Mouse (Mus musculus) MEL (cell line): ENCODE data around the gene Itih3.

Source experiments
- CTCF ChIP-seq, 3 experiments: IDR thresholded peaks in 2 of 3; conservative IDR thresholded peaks in 1 of 3; 2 replicates each; pipeline ENCODE4 v1.5.1; 2011 to 2012; ENCODE audit warnings: low read length in 3 of 3, low read depth in 2 of 3, mild to moderate bottlenecking in 2 of 3, improper control_type of control experiment in 1 of 3, inconsistent platforms in 1 of 3, mixed read lengths in 1 of 3, moderate library complexity in 1 of 3; ENCODE audit not compliant: control insufficient read depth in 1 of 3, insufficient read depth in 1 of 3, poor library complexity in 1 of 3, severe bottlenecking in 1 of 3
- MAFK ChIP-seq: IDR thresholded peaks from 2 replicates; pipeline ENCODE4 v1.6.1; 2011; ENCODE audit warnings: low read depth, mild to moderate bottlenecking, low read length, improper control_type of control experiment, borderline replicate concordance
- MAX ChIP-seq: IDR thresholded peaks from 2 replicates; pipeline ENCODE4 v1.6.1; 2011; ENCODE audit warnings: low read length, improper control_type of control experiment
- POLR2A ChIP-seq, 2 experiments: IDR thresholded peaks; 2 replicates each; pipeline ENCODE4 v1.6.1; 2011 to 2012; ENCODE audit warnings: low read length in 2 of 2, mild to moderate bottlenecking in 2 of 2, control low read depth in 1 of 2, improper control_type of control experiment in 1 of 2, low read depth in 1 of 2, moderate library complexity in 1 of 2; ENCODE audit not compliant: control insufficient read depth in 1 of 2, insufficient read depth in 1 of 2, poor library complexity in 1 of 2
- POLR2AphosphoS2 ChIP-seq: IDR thresholded peaks from 2 replicates; pipeline ENCODE4 v1.6.1; 2011; ENCODE audit warnings: low read length, improper control_type of control experiment
- SMC3 ChIP-seq: IDR thresholded peaks from 2 replicates; pipeline ENCODE4 v1.6.1; 2011; ENCODE audit warnings: low read depth, low read length, improper control_type of control experiment
- TCF12 ChIP-seq: IDR thresholded peaks from 2 replicates; pipeline ENCODE4 v1.6.1; 2014; ENCODE audit warnings: low read depth, mild to moderate bottlenecking, inconsistent platforms, low read length, improper control_type of control experiment, moderate library complexity
- USF1 ChIP-seq: IDR thresholded peaks from 2 replicates; pipeline ENCODE4 v1.6.1; 2014; ENCODE audit warnings: low read depth, mild to moderate bottlenecking, inconsistent platforms, low read length, improper control_type of control experiment, moderate library complexity

DNA sequence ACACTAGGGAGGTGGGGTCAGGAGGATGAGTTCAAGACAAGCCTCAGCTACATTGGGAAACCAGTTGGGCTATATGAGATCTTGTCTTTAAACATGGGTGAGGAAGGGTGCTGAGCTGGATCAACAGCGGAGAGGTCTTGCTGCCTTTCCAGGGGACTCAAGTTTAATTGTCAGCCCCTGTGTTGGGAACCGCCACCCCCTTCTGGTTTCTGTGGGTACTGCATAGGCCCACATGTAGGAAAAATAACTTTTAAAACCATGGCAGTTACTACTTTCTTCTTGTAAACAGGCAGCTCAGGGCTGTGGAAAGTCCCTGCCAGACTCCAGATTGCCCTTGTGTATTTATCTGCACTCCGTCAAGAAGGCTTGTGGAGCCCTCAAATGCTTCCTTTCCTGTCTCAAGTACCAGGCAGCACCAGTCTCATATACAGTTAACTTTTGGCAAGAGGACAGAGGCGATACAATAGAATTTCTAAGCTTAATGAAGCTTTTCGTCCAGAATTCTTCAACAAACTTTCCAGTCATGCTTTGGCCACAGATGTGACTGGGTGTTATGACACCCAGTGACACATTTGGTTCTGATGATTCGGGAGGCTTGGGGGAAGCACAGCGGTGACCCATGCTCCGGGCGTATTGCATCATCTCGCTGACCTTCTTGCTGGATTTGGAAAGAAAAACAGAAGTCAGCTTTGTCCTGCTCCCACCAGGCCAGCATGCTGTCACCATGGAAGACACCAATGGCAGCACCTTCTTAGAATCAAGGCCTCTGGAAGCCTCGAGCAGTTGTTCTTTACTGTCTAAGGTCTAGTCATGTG, 20.5 kb upstream of the Itih3 start:
- TF ChIP-seq POLR2AphosphoS2 (no peak), CTCF (IDR thresholded peaks at IDR 0.05 in 2 of 3, conservative IDR thresholded peaks at IDR 0.05 in 1 of 3; ENCODE audit: control insufficient read depth in 1 of 3, insufficient read depth in 1 of 3, low read depth in 2 of 3, low read length in 3 of 3, poor library complexity in 1 of 3, severe bottlenecking in 1 of 3) (peak; percentile 70 to 90 (median 75)), TCF12 (no peak), POLR2A (IDR thresholded peaks at IDR 0.05; ENCODE audit: control insufficient read depth in 1 of 2, insufficient read depth in 1 of 2, low read depth in 1 of 2, low read length in 2 of 2, poor library complexity in 1 of 2) (no peak), MAX (no peak), MAFK (no peak), SMC3 (peak; percentile 62), USF1 (no peak)
